Mouse (Mus musculus): Measurements from ENCODE around the gene Camp. TPM values are rescaled to one million over a fixed set of nuclear protein-coding genes. Genes with fewer than 3 reads are reported as not detected.

The Camp gene
- total and polyA plus RNA-seq, 3 experiments = 0.35 TPM; not detected in 2

GRCm38 (mm10) chr9:109876756-109877155 lies 27.3 kb upstream of the Camp start:
- no peak for DNase-seq
- peak overlapping the region; percentile 74; the same call in 1 of the 2 replicates for H3K4me3 ChIP-seq
- no peaks in the 10 kb centered on the region for H3K27me3 ChIP-seq (ENCODE audit: control insufficient read depth, insufficient read depth, low read length)
- H3K36me3 ChIP-seq (ENCODE audit: control insufficient read depth, insufficient read depth, low read length) = peaks cover 3% of the 10 kb centered on the region
- no peaks in the 10 kb centered on the region for H3K79me2 ChIP-seq (replicated peaks; ENCODE audit: control insufficient read depth, insufficient read depth, low read length)
- intact Hi-C loops (cut with DNase I) = no loop called here
- TF ChIP-seq EP300 (IDR thresholded peaks at IDR 0.05; ENCODE audit: insufficient read depth, low read depth, low read length) (no peak), CTCF (IDR thresholded peaks at IDR 0.05) (no peak), POLR2A (IDR thresholded peaks at IDR 0.05; ENCODE audit: insufficient read depth, low read depth, low read length) (no peak)
- 18% methylated on average over 3 of the region's 3 CpGs for WGBS
- H3K4me1 ChIP-seq (ENCODE audit: control insufficient read depth, insufficient read depth, low read length) = no peaks in the 10 kb centered on the region
- no peak overlapping the region for H3K9ac ChIP-seq (ENCODE audit: low read depth, low read length)
- H3K27ac ChIP-seq = no peak overlapping the region; the same call in 1 of the 2 replicates

GRCm38 (mm10) chr9:109875695-109876601 lies 26.5 kb upstream of the Camp start:
- Histone ChIP-seq H3K27me3 (ENCODE audit: control insufficient read depth, insufficient read depth, low read length) (no peaks in the 10 kb centered on the region), H3K4me1 (ENCODE audit: control insufficient read depth, insufficient read depth, low read length) (no peaks in the 10 kb centered on the region), H3K27ac (peak overlapping the region; percentile 84), H3K79me2 (replicated peaks; ENCODE audit: control insufficient read depth, insufficient read depth, low read length) (no peaks in the 10 kb centered on the region), H3K9ac (ENCODE audit: low read depth, low read length) (peak overlapping the region; percentile 88), H3K4me3 (peak overlapping the region; percentile 74), H3K36me3 (ENCODE audit: control insufficient read depth, insufficient read depth, low read length) (peaks cover 3% of the 10 kb centered on the region)
- TF ChIP-seq CTCF (IDR thresholded peaks at IDR 0.05) (no peak), EP300 (IDR thresholded peaks at IDR 0.05; ENCODE audit: insufficient read depth, low read depth, low read length) (no peak), POLR2A (IDR thresholded peaks at IDR 0.05; ENCODE audit: insufficient read depth, low read depth, low read length) (no peak; the same call in 1 of the 2 replicates)
- WGBS = under 1% methylated on average over 75 of the region's 76 CpGs
- no peak for DNase-seq
- intact Hi-C loops (cut with DNase I) = no loop called here

GRCm38 (mm10) chr9:109874797-109875691 lies 25.6 kb upstream of the Camp start, which contains the start of gene Cdc25a:
Cdc25a (plus strand) TSS chr9:109875579.
- Histone ChIP-seq H3K27ac (peak within 1 kb of the TSS; percentile 84), H3K27me3 (ENCODE audit: control insufficient read depth, insufficient read depth, low read length) (no peaks in the 10 kb centered on the region), H3K79me2 (replicated peaks; ENCODE audit: control insufficient read depth, insufficient read depth, low read length) (no peaks in the 10 kb centered on the region), H3K9ac (ENCODE audit: low read depth, low read length) (peak within 1 kb of the TSS; percentile 88), H3K36me3 (ENCODE audit: control insufficient read depth, insufficient read depth, low read length) (peaks cover under 1% of the 10 kb centered on the region; the same call in 1 of the 2 replicates), H3K4me1 (ENCODE audit: control insufficient read depth, insufficient read depth, low read length) (no peaks in the 10 kb centered on the region), H3K4me3 (peak within 1 kb of the TSS; percentile 74)
- peak; percentile 97 to 98 for DNase-seq
- intact Hi-C loops (cut with DNase I) = no loop called here
- TF ChIP-seq CTCF (IDR thresholded peaks at IDR 0.05) = peak; percentile 72
- TF ChIP-seq POLR2A (IDR thresholded peaks at IDR 0.05; ENCODE audit: insufficient read depth, low read depth, low read length) = peak; percentile 52
- TF ChIP-seq EP300 (IDR thresholded peaks at IDR 0.05; ENCODE audit: insufficient read depth, low read depth, low read length) = no peak
- 6% methylated on average over 33 of the region's 33 CpGs for whole genome bisulfite sequencing

GRCm38 (mm10) chr9:109870983-109871572 lies 21.7 kb upstream of the Camp start:
- no peaks in the 10 kb centered on the region for H3K36me3 ChIP-seq (ENCODE audit: control insufficient read depth, insufficient read depth, low read length)
- H3K27ac ChIP-seq = no peak overlapping the region
- no peak for DNase-seq
- no peak overlapping the region for H3K4me3 ChIP-seq
- intact Hi-C loops (cut with DNase I) = no loop called here
- 41% methylated on average over 6 of the region's 6 CpGs for WGBS
- no peak for TF ChIP-seq EP300 (IDR thresholded peaks at IDR 0.05; ENCODE audit: insufficient read depth, low read depth, low read length)
- no peak for TF ChIP-seq POLR2A (IDR thresholded peaks at IDR 0.05; ENCODE audit: insufficient read depth, low read depth, low read length)
- TF ChIP-seq CTCF (IDR thresholded peaks at IDR 0.05) = no peak
- no peaks in the 10 kb centered on the region for H3K79me2 ChIP-seq (replicated peaks; ENCODE audit: control insufficient read depth, insufficient read depth, low read length)
- H3K27me3 ChIP-seq (ENCODE audit: control insufficient read depth, insufficient read depth, low read length) = no peaks in the 10 kb centered on the region
- H3K4me1 ChIP-seq (ENCODE audit: control insufficient read depth, insufficient read depth, low read length) = no peaks in the 10 kb centered on the region
- H3K9ac ChIP-seq (ENCODE audit: low read depth, low read length) = no peak overlapping the region

- no peak for DNase-seq
- Histone ChIP-seq H3K36me3 (ENCODE audit: control insufficient read depth, insufficient read depth, low read length) (no peaks in the 10 kb centered on the region), H3K9ac (ENCODE audit: low read depth, low read length) (no peak overlapping the region), H3K27ac (no peak overlapping the region), H3K4me1 (ENCODE audit: control insufficient read depth, insufficient read depth, low read length) (no peaks in the 10 kb centered on the region), H3K79me2 (replicated peaks; ENCODE audit: control insufficient read depth, insufficient read depth, low read length) (no peaks in the 10 kb centered on the region), H3K4me3 (no peak overlapping the region), H3K27me3 (ENCODE audit: control insufficient read depth, insufficient read depth, low read length) (no peaks in the 10 kb centered on the region)
- WGBS = 33% methylated on average over 2 of the region's 2 CpGs
- intact Hi-C loops (cut with DNase I) = no loop called here
- TF ChIP-seq CTCF (IDR thresholded peaks at IDR 0.05) (no peak), EP300 (IDR thresholded peaks at IDR 0.05; ENCODE audit: insufficient read depth, low read depth, low read length) (no peak), POLR2A (IDR thresholded peaks at IDR 0.05; ENCODE audit: insufficient read depth, low read depth, low read length) (no peak)
These were observed 16.8 kb upstream of the Camp start for GRCm38 (mm10) chr9:109866218-109866617.
